Mouse (Mus musculus): ENCODE results near the gene Bmp10.

DNA sequence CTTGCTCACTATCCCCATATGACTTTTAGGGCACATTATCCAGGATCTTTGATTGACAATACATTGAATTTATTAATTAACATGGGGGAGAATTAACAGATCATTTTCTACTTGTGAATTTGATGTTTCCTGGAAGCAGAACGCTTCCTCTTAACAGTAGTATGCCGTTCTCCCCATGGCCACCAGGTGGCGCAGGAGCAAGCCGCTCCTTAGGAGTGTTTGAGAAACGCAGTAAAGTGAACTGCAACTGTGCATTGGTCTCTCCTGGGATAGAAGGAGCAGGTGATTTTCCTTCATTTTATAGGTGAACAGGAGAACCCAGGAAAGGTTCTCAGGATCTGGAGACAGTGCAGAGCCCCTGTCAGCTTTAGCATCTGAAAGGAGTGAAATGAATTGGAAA, 29.7 kb upstream of the Bmp10 start:
- peak; percentile 98 for TF ChIP-seq CTCF (IDR thresholded peaks at IDR 0.05; ENCODE audit: control insufficient read depth, insufficient read depth, low read length)
- no peak for TF ChIP-seq POLR2A (IDR thresholded peaks at IDR 0.05; ENCODE audit: borderline replicate concordance, control insufficient read depth, low read depth, low read length)
